Mouse (Mus musculus): ENCODE results near the gene Pah. TPM values are rescaled to one million over a fixed set of nuclear protein-coding genes. Genes with fewer than 3 reads are reported as not detected.

Gene Pah
- polyA plus RNA-seq, 1 experiment from 2014 or later: not detected

GRCm38 (mm10) chr10:87596361-87597074, 74.9 kb downstream of the Pah start:
- H3K36me3 ChIP-seq: no peaks in the 10 kb centered on the region
- peak overlapping the region; percentile 34 for H3K4me2 ChIP-seq
- H3K27ac ChIP-seq: no peak overlapping the region
- H3K9ac ChIP-seq: no peak overlapping the region
- peaks cover 9% of the 10 kb centered on the region; the same call in 1 of the 2 replicates for H3K4me1 ChIP-seq (replicated peaks)
- ATAC-seq (ENCODE audit: low FRiP score): 0 out of 2 replicates have a peak, but pooled peaks have one; percentile 49
- WGBS: 45% methylated on average over 5 of the region's 5 CpGs
- H3K4me3 ChIP-seq: no peak overlapping the region
- no peaks in the 10 kb centered on the region for H3K27me3 ChIP-seq
- H3K9me3 ChIP-seq: no peaks in the 10 kb centered on the region

GRCm38 (mm10) chr10:87597075-87597677, 75.6 kb downstream of the Pah start:
- 52% methylated on average over 9 of the region's 9 CpGs for WGBS
- no peaks in the 10 kb centered on the region for H3K36me3 ChIP-seq
- no peak overlapping the region for H3K4me3 ChIP-seq
- H3K27ac ChIP-seq: no peak overlapping the region
- peaks cover 9% of the 10 kb centered on the region; the same call in 1 of the 2 replicates for H3K4me1 ChIP-seq (replicated peaks)
- H3K27me3 ChIP-seq: no peaks in the 10 kb centered on the region
- no peak overlapping the region for H3K9ac ChIP-seq
- ATAC-seq (ENCODE audit: low FRiP score): peak; percentile 57; the same call in 1 of the 2 replicates
- peak overlapping the region; percentile 34 for H3K4me2 ChIP-seq
- H3K9me3 ChIP-seq: no peaks in the 10 kb centered on the region

GRCm38 (mm10) chr10:87602151-87602550, 80.6 kb downstream of the Pah start:
- Histone ChIP-seq H3K4me3 (no peak overlapping the region), H3K27ac (no peak overlapping the region), H3K9ac (no peak overlapping the region), H3K4me2 (no peak overlapping the region), H3K27me3 (no peaks in the 10 kb centered on the region), H3K36me3 (no peaks in the 10 kb centered on the region), H3K4me1 (replicated peaks) (peaks cover 4% of the 10 kb centered on the region; the same call in 1 of the 2 replicates), H3K9me3 (no peaks in the 10 kb centered on the region)
- 71% methylated on average over 1 of the region's 1 CpGs for WGBS
- ATAC-seq (ENCODE audit: low FRiP score): no peak

- Histone ChIP-seq H3K27me3 (no peaks in the 10 kb centered on the region), H3K27ac (no peak overlapping the region), H3K4me3 (no peak overlapping the region), H3K4me2 (no peak overlapping the region), H3K9ac (no peak overlapping the region), H3K9me3 (no peaks in the 10 kb centered on the region), H3K4me1 (replicated peaks) (no peaks in the 10 kb centered on the region), H3K36me3 (no peaks in the 10 kb centered on the region)
- no peak for ATAC-seq (ENCODE audit: low FRiP score)
- 86% methylated on average over 1 of the region's 1 CpGs for WGBS
Observed at GRCm38 (mm10) chr10:87625196-87625595, 103.6 kb downstream of the Pah start.

Other genes with a start within 250 kb of the Pah start
- gene Ascl1, start 28.1 kb upstream of the Pah start, polyA plus RNA-seq (2015; fragmentation: Nextera tagmentation; extraction: Ambion mirVana): 15.1 and 15.7 TPM in 2 replicates